Mouse (Mus musculus) liver, postnatal 0 days (tissue): ENCODE results near the gene Col11a2. TPM values are rescaled to one million over a fixed set of nuclear protein-coding genes. Genes with fewer than 3 reads are reported as not detected.

Experiments
- ATAC-seq: fragments of 200-750 bp; cut with Nextera tagmentation; 2 replicates; pipeline ENCODE4 v1.8.0; 2017; ENCODE audit warnings: mild to moderate bottlenecking, moderate library complexity
- DNase-seq: peaks from one replicate; pipeline ENCODE4 v3.0.0-alpha.2; 2016
- H3K27ac ChIP-seq: fragments of 300-500 bp; sonication (generic); 2 replicates; pipeline ENCODE4 v1.5.1; 2014; ENCODE audit warnings: antibody characterized with exemption, moderate library complexity, mild to moderate bottlenecking, low read depth
- H3K27me3 ChIP-seq: fragments of 300-500 bp; sonication (generic); 2 replicates; pipeline ENCODE4 v1.6.1; 2014; ENCODE audit warnings: low read length, control low read depth, mixed read lengths; ENCODE audit not compliant: insufficient read depth
- H3K36me3 ChIP-seq: fragments of 300-500 bp; sonication (generic); replicated peaks from 2 replicates; pipeline ENCODE4 v1.6.1; 2014; ENCODE audit warnings: mild to moderate bottlenecking, control low read depth, low read length, moderate library complexity, mixed read lengths; ENCODE audit not compliant: insufficient read depth
- H3K4me1 ChIP-seq: fragments of 300-500 bp; sonication (generic); 2 replicates; pipeline ENCODE4 v1.6.1; 2014; ENCODE audit warnings: antibody characterized with exemption, mild to moderate bottlenecking, control low read depth; ENCODE audit not compliant: insufficient read depth
- H3K4me2 ChIP-seq: fragments of 300-500 bp; sonication (generic); 2 replicates; pipeline ENCODE4 v1.6.1; 2014; ENCODE audit warnings: low read depth, mild to moderate bottlenecking, low read length, moderate library complexity, mixed read lengths
- H3K4me3 ChIP-seq: fragments of 300-500 bp; sonication (generic); 2 replicates; pipeline ENCODE4 v1.5.1; 2014; ENCODE audit warnings: low read depth, low read length
- H3K9ac ChIP-seq: fragments of 300-500 bp; sonication (generic); replicated peaks from 2 replicates; pipeline ENCODE4 v1.6.1; 2014; ENCODE audit warnings: mild to moderate bottlenecking, moderate library complexity
- H3K9me3 ChIP-seq: fragments of 300-500 bp; sonication (generic); 2 replicates; pipeline ENCODE4 v1.6.1; 2016; ENCODE audit warnings: mild to moderate bottlenecking, control low read depth, low read length, mixed read lengths
- CTCF ChIP-seq: sonication (generic); IDR thresholded peaks from 2 replicates; pipeline ENCODE4 v1.5.1; 2016; ENCODE audit warnings: antibody characterized with exemption, low read depth
- EP300 ChIP-seq: IDR thresholded peaks from 2 replicates; pipeline ENCODE4 v1.6.1; 2016; ENCODE audit warnings: antibody characterized with exemption, low read depth, mild to moderate bottlenecking
- WGBS: fragments of 180-500 bp; shearing (Covaris S2); extraction: QIAGEN DNeasy Blood & Tissue Kit; methylation state at CpG from one replicate; pipeline ENCODE4 v1.1.7; 2014; ENCODE audit not compliant: insufficient replicate concordance; 5-methylcytosine and 5-hydroxymethylcytosine counted together
- polyA plus RNA-seq: library from polyadenylated mRNA; unstranded; fragments of >200 nt; fragmentation: Nextera tagmentation; extraction: Ambion mirVana; gene quantifications from 2 replicates; pipeline ENCODE4 v1.2.1, GENCODE M21; 2015

The Col11a2 gene
- polyA plus RNA-seq, 1 experiment from 2014 or later = 0.47 TPM

GRCm38 (mm10) chr17:34094283-34095035 lies 55.2 kb downstream of the Col11a2 start:
- no peak for ATAC-seq
- no peak overlapping the region for H3K9ac ChIP-seq
- no peaks in the 10 kb centered on the region for H3K9me3 ChIP-seq
- H3K36me3 ChIP-seq = no peaks in the 10 kb centered on the region
- H3K27ac ChIP-seq = no peak overlapping the region
- TF ChIP-seq EP300 (no peak), CTCF (no peak)
- no peak overlapping the region for H3K4me2 ChIP-seq
- 61% methylated on average over 27 of the region's 27 CpGs for WGBS
- DNase-seq = no peak
- H3K4me3 ChIP-seq = no peak overlapping the region
- 0 out of 2 replicates have a peak, but pooled peaks cover 4% of the 10 kb centered on the region for H3K4me1 ChIP-seq
- H3K27me3 ChIP-seq = no peaks in the 10 kb centered on the region

DNA sequence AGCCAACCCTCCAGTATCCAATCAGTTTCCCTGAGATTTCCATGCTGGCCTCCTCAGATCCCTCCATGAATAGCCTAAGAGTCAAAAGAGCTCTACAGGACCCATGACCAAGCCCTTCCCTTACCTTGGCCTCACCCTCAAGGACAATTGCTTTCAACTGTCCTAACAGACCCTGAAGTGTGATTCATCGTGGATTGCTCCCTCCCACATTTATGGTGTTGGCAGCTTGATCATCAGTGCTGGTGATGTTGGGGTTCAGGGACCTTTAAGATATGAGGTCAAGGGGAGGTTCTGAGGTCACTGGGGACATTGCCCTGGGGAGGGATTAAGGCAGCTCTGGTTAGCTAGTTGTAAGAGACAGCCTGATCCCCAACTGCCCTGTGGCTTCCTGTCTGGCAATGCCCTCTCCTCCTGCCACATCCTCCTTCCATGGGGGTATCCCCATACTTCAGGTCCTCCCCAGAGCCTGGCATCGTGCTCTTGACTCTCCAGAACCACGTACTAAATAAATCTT lies 57.3 kb downstream of the Col11a2 start:
- no peak for TF ChIP-seq EP300
- TF ChIP-seq CTCF = no peak
- Histone ChIP-seq H3K4me3 (no peak overlapping the region), H3K9ac (no peak overlapping the region), H3K9me3 (no peaks in the 10 kb centered on the region), H3K4me1 (peaks cover 4% of the 10 kb centered on the region; the same call in 1 of the 2 replicates), H3K36me3 (no peaks in the 10 kb centered on the region), H3K4me2 (no peak overlapping the region), H3K27ac (no peak overlapping the region), H3K27me3 (no peaks in the 10 kb centered on the region; the same call in 1 of the 2 replicates)
- ATAC-seq (no peak), DNase-seq (no peak)
- WGBS = 43% methylated on average over 3 of the region's 3 CpGs

- TF ChIP-seq CTCF (no peak), EP300 (no peak)
- Histone ChIP-seq H3K4me3 (no peak overlapping the region), H3K4me1 (peaks cover 8% of the 10 kb centered on the region), H3K27ac (no peak overlapping the region), H3K4me2 (no peak overlapping the region), H3K9ac (no peak overlapping the region), H3K36me3 (no peaks in the 10 kb centered on the region), H3K27me3 (no peaks in the 10 kb centered on the region; the same call in 1 of the 2 replicates), H3K9me3 (no peaks in the 10 kb centered on the region)
- DNase-seq (no peak), ATAC-seq (no peak)
- 43% methylated on average over 5 of the region's 5 CpGs for WGBS
These were observed 58.0 kb downstream of the Col11a2 start for GRCm38 (mm10) chr17:34097272-34097671.

- no peak for ATAC-seq
- DNase-seq = no peak
- no peak overlapping the region for H3K9ac ChIP-seq
These were observed 59.7 kb downstream of the Col11a2 start for GRCm38 (mm10) chr17:34098709-34099479.

DNA sequence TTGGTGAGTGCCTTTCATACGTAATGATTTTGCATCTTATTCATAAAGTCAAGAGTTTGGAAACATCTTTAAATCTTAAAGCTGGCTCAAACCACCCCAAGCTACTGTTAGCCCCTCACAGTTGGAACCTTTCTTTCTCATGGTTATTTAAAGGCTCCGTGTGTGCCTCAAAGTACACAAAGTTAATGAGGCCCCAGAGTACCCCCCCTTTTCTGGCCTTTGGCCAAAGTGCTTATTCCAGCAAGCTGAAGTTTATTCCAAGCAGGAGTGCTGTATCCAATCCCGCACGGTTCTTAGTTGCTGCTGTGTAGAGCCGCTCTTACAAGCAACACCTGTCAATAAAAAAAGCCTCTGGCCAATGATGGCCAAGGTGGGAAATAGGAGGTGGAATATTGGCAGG lies 60.3 kb downstream of the Col11a2 start:
- 71% methylated on average over 5 of the region's 5 CpGs for WGBS
- Histone ChIP-seq H3K4me2 (no peak overlapping the region), H3K27ac (no peak overlapping the region), H3K9me3 (no peaks in the 10 kb centered on the region), H3K4me3 (no peak overlapping the region), H3K36me3 (no peaks in the 10 kb centered on the region), H3K4me1 (peaks cover 13% of the 10 kb centered on the region), H3K27me3 (no peaks in the 10 kb centered on the region; the same call in 1 of the 2 replicates), H3K9ac (no peak overlapping the region)
- ATAC-seq (no peak), DNase-seq (no peak)
- TF ChIP-seq EP300 = no peak
- no peak for TF ChIP-seq CTCF

More at GRCm38 (mm10) chr17:34098709-34099479, 59.7 kb downstream of the Col11a2 start:
- H3K27me3 ChIP-seq = no peaks in the 10 kb centered on the region; the same call in 1 of the 2 replicates
- H3K4me2 ChIP-seq = no peak overlapping the region
- TF ChIP-seq EP300 (no peak), CTCF (no peak)
- no peaks in the 10 kb centered on the region for H3K9me3 ChIP-seq
- H3K4me3 ChIP-seq = no peak overlapping the region
- H3K36me3 ChIP-seq = no peaks in the 10 kb centered on the region
- WGBS = 39% methylated on average over 10 of the region's 10 CpGs
- peaks cover 13% of the 10 kb centered on the region for H3K4me1 ChIP-seq
- no peak overlapping the region for H3K27ac ChIP-seq

GRCm38 (mm10) chr17:34101185-34101584 lies 61.9 kb downstream of the Col11a2 start:
- Histone ChIP-seq H3K4me1 (peaks cover 13% of the 10 kb centered on the region), H3K27ac (peak overlapping the region; percentile 85), H3K36me3 (no peaks in the 10 kb centered on the region), H3K27me3 (no peaks in the 10 kb centered on the region; the same call in 1 of the 2 replicates), H3K9me3 (no peaks in the 10 kb centered on the region), H3K4me3 (no peak overlapping the region), H3K4me2 (peak overlapping the region; percentile 68; the same call in 1 of the 2 replicates), H3K9ac (no peak overlapping the region)
- DNase-seq = no peak
- TF ChIP-seq CTCF (no peak), EP300 (no peak)
- WGBS = 23% methylated on average over 5 of the region's 5 CpGs
- ATAC-seq = peak; percentile 11; the same call in 1 of the 2 replicates
